Mouse (Mus musculus) brown adipose tissue, adult 24 weeks (tissue): ENCODE results near the gene Nxpe3. TPM values are rescaled to one million over a fixed set of nuclear protein-coding genes. Genes with fewer than 3 reads are reported as not detected.

Experiments used
- H3K27ac ChIP-seq: fragments of 200-500 bp; replicated peaks from 2 replicates; pipeline ENCODE4 v1.5.1; 2012; ENCODE audit warnings: low read depth, mild to moderate bottlenecking, low read length
- H3K4me1 ChIP-seq: fragments of 200-500 bp; 2 replicates; pipeline ENCODE4 v1.6.1; 2012; ENCODE audit warnings: low read length, mixed read lengths; ENCODE audit not compliant: control insufficient read depth, insufficient read depth, insufficient read length
- H3K4me3 ChIP-seq: fragments of 200-500 bp; 2 replicates; pipeline ENCODE4 v1.5.1; 2012; ENCODE audit warnings: low read depth, mild to moderate bottlenecking, low read length, moderate library complexity; ENCODE audit not compliant: insufficient read depth
- polyA plus RNA-seq: library from polyadenylated mRNA; stranded (reverse); fragments of >200 nt; gene quantifications from 2 replicates; pipeline ENCODE4 v1.2.4, GENCODE M21; 2012; ENCODE audit not compliant: missing spikeins, insufficient read depth, insufficient read length

Gene Nxpe3
- polyA plus RNA-seq = 0.17 TPM in 1 of 2 replicates, not detected in the other

- Histone ChIP-seq H3K27ac (no peak within 1 kb of the TSS), H3K4me3 (peak within 1 kb of the TSS; percentile 70), H3K4me1 (no peaks in the 10 kb centered on the region)
Measured at GRCm38 (mm10) chr16:55894893-55895650, at the start of gene Nxpe3. Gene Nxpe3, minus strand, starts transcription at chr16:55895285.

- Histone ChIP-seq H3K4me1 (no peaks in the 10 kb centered on the region), H3K4me3 (no peak overlapping the region), H3K27ac (no peak overlapping the region)
Measured at GRCm38 (mm10) chr16:55940781-55941180, 45.7 kb upstream of the Nxpe3 start.

- Histone ChIP-seq H3K4me3 (no peak overlapping the region), H3K27ac (no peak overlapping the region), H3K4me1 (no peaks in the 10 kb centered on the region)
Measured at GRCm38 (mm10) chr16:55939703-55940102, 44.6 kb upstream of the Nxpe3 start.

- H3K4me3 ChIP-seq = no peak overlapping the region
- H3K4me1 ChIP-seq = no peaks in the 10 kb centered on the region
- H3K27ac ChIP-seq = no peak overlapping the region
Measured at GRCm38 (mm10) chr16:55938761-55939160, 43.7 kb upstream of the Nxpe3 start.

- Histone ChIP-seq H3K4me1 (no peaks in the 10 kb centered on the region), H3K27ac (0 out of 2 replicates have a peak within 1 kb of the TSS, but pooled peaks have one; percentile 49), H3K4me3 (peak within 1 kb of the TSS; percentile 96)
Measured at GRCm38 (mm10) chr16:55934453-55935037, 39.5 kb upstream of the Nxpe3 start, which contains the start of gene Cep97. Gene Cep97, minus strand, starts transcription at chr16:55934855.

GRCm38 (mm10) chr16:55933681-55934343 is 38.7 kb upstream of the Nxpe3 start:
- H3K4me1 ChIP-seq = no peaks in the 10 kb centered on the region
- H3K4me3 ChIP-seq = peak overlapping the region; percentile 96
- no peak overlapping the region for H3K27ac ChIP-seq

GRCm38 (mm10) chr16:55924010-55924409 is 28.9 kb upstream of the Nxpe3 start:
- H3K27ac ChIP-seq = no peak overlapping the region
- no peaks in the 10 kb centered on the region for H3K4me1 ChIP-seq
- H3K4me3 ChIP-seq = no peak overlapping the region

GRCm38 (mm10) chr16:55922079-55922478 is 27.0 kb upstream of the Nxpe3 start:
- no peak overlapping the region for H3K27ac ChIP-seq
- H3K4me3 ChIP-seq = no peak overlapping the region
- H3K4me1 ChIP-seq = no peaks in the 10 kb centered on the region

- H3K27ac ChIP-seq = no peak overlapping the region
- no peak overlapping the region for H3K4me3 ChIP-seq
Measured at GRCm38 (mm10) chr16:55914716-55915115, 19.6 kb upstream of the Nxpe3 start.

GRCm38 (mm10) chr16:55910208-55910793 is 15.2 kb upstream of the Nxpe3 start:
- no peak overlapping the region for H3K4me3 ChIP-seq
- no peak overlapping the region for H3K27ac ChIP-seq
- H3K4me1 ChIP-seq = no peaks in the 10 kb centered on the region

More at GRCm38 (mm10) chr16:55914716-55915115, 19.6 kb upstream of the Nxpe3 start:
- no peaks in the 10 kb centered on the region for H3K4me1 ChIP-seq

GRCm38 (mm10) chr16:55906928-55907679 is 12.0 kb upstream of the Nxpe3 start:
- H3K27ac ChIP-seq = no peak overlapping the region
- H3K4me3 ChIP-seq = no peak overlapping the region
- no peaks in the 10 kb centered on the region for H3K4me1 ChIP-seq

GRCm38 (mm10) chr16:55905370-55905769 is 10.3 kb upstream of the Nxpe3 start:
- Histone ChIP-seq H3K4me1 (no peaks in the 10 kb centered on the region), H3K4me3 (no peak overlapping the region), H3K27ac (no peak overlapping the region)

- Histone ChIP-seq H3K27ac (no peak overlapping the region), H3K4me3 (no peak overlapping the region), H3K4me1 (no peaks in the 10 kb centered on the region)
Measured at GRCm38 (mm10) chr16:55901839-55902756, 7.0 kb upstream of the Nxpe3 start.
